Mouse (Mus musculus): ENCODE results near the gene Gstm5. TPM values are rescaled to one million over a fixed set of nuclear protein-coding genes. Genes with fewer than 3 reads are reported as not detected.

The Gstm5 gene
- polyA plus RNA-seq, 1 experiment, result 25.4 TPM

DNA sequence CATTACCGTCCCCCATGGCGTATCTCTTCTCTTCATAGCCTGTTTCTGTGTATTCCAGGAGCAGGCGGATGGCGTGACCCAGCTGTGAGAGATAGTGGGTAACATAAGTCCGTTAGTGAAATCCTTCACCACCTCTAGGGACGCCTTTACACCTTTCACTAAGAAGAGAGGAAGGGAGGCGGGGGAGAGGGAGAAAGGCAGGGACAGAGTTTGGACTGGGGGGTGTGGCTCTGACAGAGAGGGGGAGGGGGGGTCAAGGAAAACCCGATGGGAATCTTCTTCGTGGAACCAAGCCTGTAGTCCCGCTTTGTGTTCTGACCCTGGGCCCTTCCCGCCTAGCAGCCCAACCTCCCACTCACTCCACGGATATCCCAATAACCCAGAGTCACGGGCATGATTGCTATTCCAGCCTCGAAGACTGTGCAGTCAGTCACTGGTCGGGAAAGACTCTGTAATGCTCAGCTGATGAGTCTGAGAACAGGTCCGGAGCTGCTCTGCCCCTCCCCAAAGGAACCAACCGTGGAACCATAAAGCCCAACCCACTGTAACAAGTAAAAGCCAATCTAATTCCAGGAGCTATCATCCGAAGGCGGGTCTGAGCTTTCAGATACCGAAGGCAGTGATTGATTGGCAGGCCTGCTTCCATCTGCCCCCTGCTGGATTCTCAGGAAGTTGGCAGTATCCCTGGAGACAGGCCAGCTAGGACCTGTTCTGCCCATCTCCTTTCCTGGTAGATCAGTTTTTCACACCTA, 47.8 kb downstream of the Gstm5 start, which contains the start of gene Gstm6:
Gstm6 (minus strand) TSS at position 511 of the 752 bp plus-strand sequence.
- no peak within 1 kb of the TSS for H3ac ChIP-seq (ENCODE audit: control insufficient read depth, insufficient read length)
- no peaks in the 10 kb centered on the region for H3K79me2 ChIP-seq (ENCODE audit: control insufficient read depth, insufficient read depth)
- H3K36me3 ChIP-seq (ENCODE audit: control insufficient read depth, insufficient read depth), result no peaks in the 10 kb centered on the region
- TF ChIP-seq REST (IDR thresholded peaks at IDR 0.05; ENCODE audit: insufficient read depth, insufficient read length), result no peak
- no peak for TF ChIP-seq POLR2AphosphoS2 (IDR thresholded peaks at IDR 0.05; ENCODE audit: insufficient read length, low read depth)
- no peak for TF ChIP-seq SRF (IDR thresholded peaks at IDR 0.05; ENCODE audit: control insufficient read depth, insufficient read length, low read depth)
- no peak for TF ChIP-seq CEBPB (IDR thresholded peaks at IDR 0.05; ENCODE audit: insufficient read depth, poor library complexity, severe bottlenecking)
- no peak for TF ChIP-seq USF1 (IDR thresholded peaks at IDR 0.05; ENCODE audit: low read depth)
- no peak for TF ChIP-seq TCF12 (IDR thresholded peaks at IDR 0.05; ENCODE audit: insufficient read depth, poor library complexity, severe bottlenecking)
- no peak for TF ChIP-seq MAX (IDR thresholded peaks at IDR 0.05; ENCODE audit: low read depth)
- no peak for TF ChIP-seq TCF3 (IDR thresholded peaks at IDR 0.05; ENCODE audit: insufficient read length, low read depth)
- no peak for TF ChIP-seq POLR2A (IDR thresholded peaks at IDR 0.05; ENCODE audit: insufficient read length, low read depth)
- no peak for TF ChIP-seq MYOG (IDR thresholded peaks at IDR 0.05; ENCODE audit: control insufficient read depth in 1 of 3, insufficient read depth in 1 of 3, insufficient read length in 2 of 3, low read depth in 2 of 3)
- no peak for TF ChIP-seq E2F4 (IDR thresholded peaks at IDR 0.05; ENCODE audit: insufficient read depth)
- no peak for TF ChIP-seq MYOD1 (IDR thresholded peaks at IDR 0.05; ENCODE audit: control insufficient read depth in 1 of 3, insufficient read length in 2 of 3, low read depth in 2 of 3)
- H3K4me3 ChIP-seq, result no peak within 1 kb of the TSS
- no peak within 1 kb of the TSS for H3K4me2 ChIP-seq (ENCODE audit: low read depth)
- no peaks in the 10 kb centered on the region for H3K27me3 ChIP-seq (ENCODE audit: control insufficient read depth, insufficient read depth, insufficient read length)

DNA sequence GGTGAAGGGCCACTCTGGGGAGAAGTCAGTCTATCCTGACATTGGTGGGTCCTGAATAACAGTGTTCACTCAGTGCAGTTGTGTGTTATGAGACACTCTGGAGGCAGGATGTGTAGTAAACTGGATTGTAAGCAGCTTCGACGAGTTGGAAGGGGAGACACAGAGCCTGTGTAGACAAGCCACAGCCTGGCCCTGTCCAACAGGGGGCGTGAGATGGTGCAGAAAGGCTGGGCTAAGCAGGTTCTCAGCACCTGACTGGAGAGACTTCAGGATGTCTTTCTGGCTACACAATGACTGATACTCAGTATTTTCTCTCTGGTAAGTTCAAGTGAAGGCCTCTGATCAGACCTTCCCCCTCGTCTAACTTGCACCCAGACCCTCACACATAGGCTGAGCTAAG, 50.1 kb downstream of the Gstm5 start:
- Histone ChIP-seq H3ac (ENCODE audit: control insufficient read depth, insufficient read length) (no peak overlapping the region), H3K79me2 (ENCODE audit: control insufficient read depth, insufficient read depth) (no peaks in the 10 kb centered on the region), H3K4me3 (no peak overlapping the region), H3K36me3 (ENCODE audit: control insufficient read depth, insufficient read depth) (no peaks in the 10 kb centered on the region), H3K27me3 (ENCODE audit: control insufficient read depth, insufficient read depth, insufficient read length) (peaks cover 1% of the 10 kb centered on the region), H3K4me2 (ENCODE audit: low read depth) (no peak overlapping the region)
- no peak for TF ChIP-seq MAX (IDR thresholded peaks at IDR 0.05; ENCODE audit: low read depth)

Other genes with a start within 250 kb of the Gstm5 start
- gene Ahcyl1, start 199.3 kb upstream of the Gstm5 start, polyA plus RNA-seq (2012; fragmentation: generic; extraction: Trizol), result 51.0 TPM
- 68.1 TPM for gene Csf1, start 135.4 kb upstream of the Gstm5 start, polyA plus RNA-seq (2012; fragmentation: generic; extraction: Trizol)
- not detected for gene Eps8l3, start 18.6 kb upstream of the Gstm5 start, polyA plus RNA-seq (2012; fragmentation: generic; extraction: Trizol)
- 0.50 TPM for gene Gstm7, start 36.0 kb downstream of the Gstm5 start, polyA plus RNA-seq (2012; fragmentation: generic; extraction: Trizol)
- gene Gstm6, start 47.9 kb downstream of the Gstm5 start, polyA plus RNA-seq (2012; fragmentation: generic; extraction: Trizol), result not detected
- not detected for gene Gstm3, start 73.5 kb downstream of the Gstm5 start, polyA plus RNA-seq (2012; fragmentation: generic; extraction: Trizol)
- gene Gstm2, start 90.6 kb downstream of the Gstm5 start, polyA plus RNA-seq (2012; fragmentation: generic; extraction: Trizol), result 17.1 TPM
- 42.0 TPM for gene Gstm1, start 122.2 kb downstream of the Gstm5 start, polyA plus RNA-seq (2012; fragmentation: generic; extraction: Trizol)
- gene Gstm4, start 149.1 kb downstream of the Gstm5 start, polyA plus RNA-seq (2012; fragmentation: generic; extraction: Trizol), result 0.52 TPM
- gene Ampd2, start 190.8 kb downstream of the Gstm5 start, polyA plus RNA-seq (2012; fragmentation: generic; extraction: Trizol), result 32.6 TPM
- 0.90 TPM for gene Gnat2, start 197.0 kb downstream of the Gstm5 start, polyA plus RNA-seq (2012; fragmentation: generic; extraction: Trizol)